Mouse (Mus musculus) olfactory bulb, adult 2 months (tissue): ENCODE data around the gene Aldh1l1.

Source experiments
- CTCF ChIP-seq: fragments of 200-500 bp; IDR thresholded peaks from 2 replicates; pipeline ENCODE4 v1.5.1; 2012; ENCODE audit warnings: low read depth, mild to moderate bottlenecking, low read length, moderate library complexity; ENCODE audit not compliant: insufficient read depth
- POLR2A ChIP-seq: fragments of 200-500 bp; IDR thresholded peaks from 2 replicates; pipeline ENCODE4 v1.6.1; 2012; ENCODE audit warnings: mild to moderate bottlenecking, low read depth, low read length, moderate library complexity; ENCODE audit not compliant: insufficient read depth

DNA sequence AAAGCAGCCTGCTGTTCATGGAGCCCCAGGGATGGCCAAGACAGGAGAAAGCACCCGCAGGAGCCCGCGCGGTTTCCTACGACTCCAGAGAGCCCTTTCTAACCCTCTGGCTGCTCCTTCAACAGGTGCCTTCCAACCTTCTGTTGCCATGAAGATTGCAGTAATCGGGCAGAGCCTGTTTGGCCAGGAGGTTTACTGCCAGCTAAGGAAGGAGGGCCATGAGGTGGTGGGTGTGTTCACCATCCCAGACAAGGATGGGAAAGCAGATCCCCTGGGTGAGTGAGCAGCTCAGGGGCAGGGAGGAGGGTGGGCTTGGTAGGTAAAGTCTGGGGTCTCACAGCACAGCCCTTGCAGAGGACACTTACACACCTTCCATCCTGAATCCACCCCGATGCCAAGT lies 70.8 kb downstream of the Aldh1l1 start:
- TF ChIP-seq CTCF (no peak), POLR2A (no peak)
